Mouse (Mus musculus) kidney, adult 11 months (tissue): ENCODE measurements around the gene Gm48551.

Experiments
- DNase-seq: peaks from one replicate; pipeline ENCODE4 v3.0.0; 2022

Gene Gm48551

DNA sequence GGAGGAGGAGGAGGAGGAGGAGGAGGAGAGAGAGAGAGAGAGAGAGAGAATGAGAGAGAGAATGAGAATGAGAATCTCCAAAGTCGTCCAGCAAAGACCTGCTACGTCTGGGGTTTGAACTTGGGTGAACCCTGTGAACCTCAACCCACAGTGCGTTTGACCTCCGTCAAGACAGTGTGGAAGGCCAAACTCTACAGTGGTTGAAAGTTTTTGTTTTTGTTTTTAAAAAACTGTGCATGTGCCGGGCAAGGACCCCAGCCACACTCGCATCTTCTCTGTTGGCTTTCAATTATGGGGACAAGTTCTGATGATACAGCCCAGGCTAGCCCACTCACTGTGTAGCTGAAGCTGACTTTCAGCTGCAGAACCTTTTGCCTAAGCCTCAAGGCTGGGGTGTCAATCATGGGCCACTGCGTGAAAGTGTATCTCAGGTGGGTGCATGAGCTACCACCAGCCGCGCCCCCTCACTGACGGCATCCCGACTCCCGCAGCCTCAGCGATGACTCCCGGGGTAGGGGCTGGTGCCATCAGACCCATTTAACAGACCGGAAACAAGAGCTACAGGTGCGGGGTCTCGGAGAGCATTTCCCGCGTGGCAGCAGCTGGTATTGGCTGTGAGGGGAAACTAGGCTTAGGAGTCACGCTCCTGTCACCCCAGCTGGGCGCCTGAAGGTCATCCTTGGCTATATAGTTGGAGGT lies 48.1 kb downstream of the Gm48551 start:
- peak; percentile 52 for DNase-seq

DNA sequence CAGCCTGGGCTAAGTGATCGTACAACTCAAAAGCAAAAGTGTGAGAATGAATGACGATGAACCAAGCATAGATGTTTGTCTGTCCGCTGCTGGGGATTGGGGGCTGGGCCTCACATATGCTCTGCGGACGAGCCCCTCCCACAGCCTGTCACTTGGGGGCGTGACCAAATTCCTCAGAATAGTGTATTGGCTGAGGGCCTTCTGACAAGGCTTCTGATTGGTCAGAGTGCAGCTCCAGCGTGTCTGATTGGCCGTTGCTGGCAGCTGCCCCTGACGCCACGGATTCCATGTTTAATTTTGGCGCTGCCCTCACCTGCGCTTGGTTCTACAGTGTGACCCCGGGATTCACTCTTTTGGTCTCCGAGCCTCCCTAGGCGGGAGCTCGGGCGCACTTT lies 48.6 kb downstream of the Gm48551 start:
- peak; percentile 98 for DNase-seq

DNA sequence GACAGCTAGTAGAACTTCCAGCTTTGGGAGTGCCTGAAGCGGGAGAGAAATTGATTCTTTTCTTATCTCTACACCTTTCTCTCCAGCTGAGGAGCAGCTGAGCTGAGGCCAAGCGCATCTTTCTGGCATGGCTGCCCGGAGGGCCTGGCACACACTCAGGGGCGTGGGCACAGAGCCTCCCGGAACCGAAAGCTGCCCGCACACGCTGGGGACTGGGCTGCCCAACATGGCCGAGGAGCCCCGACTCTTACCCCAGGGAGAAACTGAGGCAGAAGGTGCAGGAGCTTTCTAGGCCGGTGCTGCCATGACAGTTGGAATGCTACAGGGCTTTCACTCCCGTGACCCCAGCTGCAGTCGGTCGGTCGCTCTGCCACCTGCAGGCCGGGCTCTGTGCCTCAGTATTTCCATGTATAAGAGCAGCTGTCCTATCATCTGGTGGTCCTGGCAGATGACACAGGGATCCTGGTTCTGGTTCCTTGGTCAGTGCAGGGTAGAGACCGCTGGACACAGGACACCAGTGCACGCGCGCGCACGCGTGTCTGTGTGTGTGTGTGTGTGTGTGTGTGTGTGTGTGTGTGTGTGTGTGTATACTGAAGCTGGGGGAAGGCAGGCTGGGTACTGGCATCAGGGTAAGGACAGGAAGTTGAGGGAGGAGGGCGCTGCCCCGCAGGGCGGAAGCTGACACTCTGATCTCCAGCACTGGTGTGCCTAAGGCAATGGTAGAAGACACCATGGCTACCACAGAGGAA lies 49.4 kb downstream of the Gm48551 start:
- peak; percentile 57 for DNase-seq

DNA sequence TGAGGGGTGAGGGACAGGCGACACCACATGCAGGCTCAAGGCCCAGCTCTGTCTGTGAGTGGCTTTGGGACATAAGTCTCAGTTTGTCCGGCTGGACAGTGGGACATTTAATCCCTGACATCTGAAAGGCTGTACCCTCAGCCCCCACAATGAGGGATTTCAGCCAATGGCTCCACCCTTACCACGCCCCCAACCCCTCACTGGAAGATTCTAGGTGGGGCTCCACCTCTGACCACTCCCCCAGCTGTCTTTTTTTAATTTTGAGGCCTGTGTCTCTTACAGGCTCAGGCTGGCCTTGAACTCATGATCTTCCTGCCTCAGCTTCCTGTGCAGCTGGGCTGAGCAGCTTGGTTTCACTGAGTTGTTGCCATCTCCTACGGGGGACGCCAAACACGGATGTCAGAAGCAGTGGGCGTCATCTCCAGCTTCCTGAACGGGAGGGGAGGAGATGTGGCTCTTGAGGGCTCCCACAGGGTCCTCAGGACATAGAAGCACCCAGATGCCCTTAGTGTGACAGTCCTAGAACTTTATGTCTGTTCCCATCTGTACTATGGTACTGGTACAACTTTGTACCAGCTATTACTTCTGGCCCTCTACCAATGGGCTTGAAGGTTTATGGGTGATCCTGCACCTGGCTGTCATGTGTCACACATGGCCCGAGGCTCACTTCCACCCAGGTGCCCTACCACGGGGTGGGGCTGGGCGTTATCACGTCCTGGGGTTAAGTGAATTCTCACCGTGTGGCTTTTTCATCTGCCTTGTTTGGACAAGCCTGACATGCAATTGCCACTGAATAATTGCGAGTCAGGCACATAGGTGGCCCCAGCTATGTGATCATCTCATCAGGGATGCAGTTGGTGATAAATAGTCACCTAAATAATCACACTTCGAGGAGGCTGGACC lies 50.3 kb downstream of the Gm48551 start:
- peak; percentile 46 for DNase-seq

DNA sequence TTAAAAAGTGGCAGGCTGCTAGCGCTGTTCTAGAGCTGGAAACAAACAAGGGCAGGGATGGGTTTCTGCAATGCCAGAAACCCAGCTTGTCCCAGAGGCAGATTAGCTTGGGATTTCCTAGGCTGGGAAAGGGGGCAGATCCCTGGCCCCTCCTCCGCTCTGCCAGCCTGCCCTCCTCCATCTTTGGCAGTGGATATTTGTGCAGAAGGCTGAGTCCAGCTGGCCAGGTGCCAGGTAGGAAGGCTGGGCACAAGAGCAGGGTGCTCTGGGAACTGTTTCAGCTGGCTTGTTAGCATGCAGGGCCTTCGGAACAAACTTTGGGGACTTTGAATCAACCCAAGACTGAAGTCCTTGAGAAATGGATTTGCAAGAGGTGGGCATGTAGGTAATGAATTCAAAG lies 51.2 kb downstream of the Gm48551 start:
- peak; percentile 94 for DNase-seq

DNA sequence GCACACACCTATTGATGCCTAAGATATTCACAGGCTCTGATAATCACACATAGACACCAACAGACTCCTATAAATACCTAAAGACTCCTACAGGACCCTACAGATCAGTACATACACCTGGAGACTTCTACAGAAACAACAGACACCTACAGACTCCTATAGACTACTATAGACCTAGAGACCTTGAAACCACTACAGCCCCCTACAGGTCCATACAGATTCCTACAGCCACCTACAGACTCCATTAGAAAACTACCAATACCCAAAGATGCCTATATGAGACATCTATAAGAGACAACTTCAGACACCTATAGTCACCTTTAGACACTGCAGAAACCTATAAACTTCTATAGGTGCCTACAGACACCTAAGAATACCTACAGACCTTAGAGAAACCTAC lies 56.8 kb downstream of the Gm48551 start:
- DNase-seq, result no peak
